Mouse (Mus musculus): ENCODE measurements at regions not wholly inside any gene's neighbourhood (a gene's known extent, or its start where the extent isn't known, plus 50 kb on each side); places are given as distances from the start of the nearest gene placed in this dataset.

DNA sequence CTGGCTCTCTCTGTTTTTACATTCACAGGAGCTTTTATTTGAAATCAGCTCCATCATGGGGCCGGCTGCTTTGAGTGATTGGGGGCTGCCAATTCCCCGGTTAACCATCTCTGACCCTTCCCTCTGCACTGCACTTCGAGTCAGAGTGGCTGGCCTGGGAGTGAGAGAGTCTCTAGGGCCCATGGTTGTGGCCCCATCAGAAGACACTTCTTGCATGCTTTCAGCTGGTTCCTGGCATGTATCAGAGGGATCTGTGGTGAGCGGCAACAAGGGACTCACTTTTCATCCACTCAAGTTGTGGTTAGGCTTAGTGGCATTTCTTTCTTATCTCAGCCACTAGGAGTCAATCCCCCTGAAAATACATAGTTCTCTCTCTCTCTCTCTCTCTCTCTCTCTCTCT lies 341.8 kb upstream of the Adgrl2 start:
- TF ChIP-seq CTCF (IDR thresholded peaks at IDR 0.05) = no peak
- POLR2A ChIA-PET = no interaction called here
- ATAC-seq (no peak), DNase-seq (ENCODE audit: low read depth, low spot score) (no peak)
- no peaks in the 10 kb centered on the region for H3K27me3 ChIP-seq
- in situ Hi-C loops (cut with MboI; ENCODE audit: low pct_unique_long_range_greater_than_20kb) = no loop called here
- CTCF ChIA-PET = interaction anchor here (0.8 to 1.0 kb wide), 3 partner anchors 8 to 17 kb away, joined by 3 read pairs; no protein-coding TSS in a partner anchor

DNA sequence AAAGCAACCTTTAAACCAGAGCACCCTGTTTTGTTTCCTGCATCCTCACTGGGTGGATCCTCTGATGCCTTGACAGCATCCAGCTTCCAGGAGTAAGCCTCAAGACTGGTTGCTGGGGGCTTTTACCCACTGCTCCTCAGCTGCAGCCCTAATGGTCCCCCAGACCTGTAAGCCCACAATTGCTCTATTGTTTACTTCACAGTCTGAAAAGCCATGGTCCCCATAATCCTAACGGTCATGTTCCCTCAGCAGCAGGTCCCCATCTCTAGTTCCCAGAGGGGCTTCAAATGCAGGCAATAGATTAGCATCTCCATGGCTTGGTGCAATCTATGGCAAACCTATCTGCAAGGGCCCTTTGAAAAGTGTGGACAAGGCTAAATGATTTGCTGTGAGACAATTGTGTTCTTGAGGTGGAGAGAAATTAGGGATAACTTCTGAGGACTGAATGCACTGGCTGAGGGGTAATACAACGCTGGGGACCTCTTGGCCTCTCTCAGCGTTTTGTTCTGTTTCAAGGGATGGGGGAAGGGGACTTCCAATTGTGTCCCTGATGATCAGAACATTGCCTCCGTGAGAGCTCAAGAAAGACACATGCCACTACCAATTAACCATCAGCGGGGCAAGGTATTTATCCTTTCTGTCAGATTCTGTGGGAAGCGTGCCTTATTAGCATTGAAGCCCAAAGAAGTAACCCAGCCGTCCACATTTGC lies 341.1 kb upstream of the Adgrl2 start:
- no peaks in the 10 kb centered on the region for H3K27me3 ChIP-seq
- DNase-seq (ENCODE audit: low read depth, low spot score) (no peak), ATAC-seq (no peak)
- CTCF ChIA-PET = interaction anchor here (0.8 to 1.1 kb wide), 4 partner anchors 8 to 18 kb away, joined by 3 read pairs; no protein-coding TSS in a partner anchor
- TF ChIP-seq CTCF (IDR thresholded peaks at IDR 0.05) = no peak
- POLR2A ChIA-PET = no interaction called here
- in situ Hi-C loops (cut with MboI; ENCODE audit: low pct_unique_long_range_greater_than_20kb) = no loop called here

DNA sequence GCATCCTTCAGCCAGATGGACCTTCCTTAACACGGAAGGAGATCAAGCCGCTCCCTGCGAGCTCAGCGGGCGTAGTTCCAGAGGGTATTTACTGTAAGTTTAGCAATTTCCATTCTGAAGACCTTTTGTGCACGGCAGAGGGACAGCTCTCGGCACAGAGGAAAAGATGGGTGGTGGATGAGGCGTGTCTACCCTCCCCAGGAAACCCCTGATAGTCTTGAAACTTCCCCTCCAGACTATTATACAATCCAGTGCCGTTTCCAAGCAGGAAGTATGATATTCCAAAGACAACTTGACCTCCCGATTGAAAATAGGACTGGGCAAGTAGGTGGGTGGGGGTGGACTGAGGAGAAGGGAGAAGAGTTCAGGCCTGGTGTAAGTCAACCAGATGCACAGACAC lies 340.4 kb upstream of the Adgrl2 start:
- no peaks in the 10 kb centered on the region for H3K27me3 ChIP-seq
- TF ChIP-seq CTCF (IDR thresholded peaks at IDR 0.05) = no peak
- CTCF ChIA-PET = interaction anchor here (1.1 kb wide), 1 partner anchor 9 kb away, joined by 3 read pairs; no protein-coding TSS in a partner anchor
- in situ Hi-C loops (cut with MboI; ENCODE audit: low pct_unique_long_range_greater_than_20kb) = no loop called here
- DNase-seq (ENCODE audit: low read depth, low spot score) = no peak
- no peak for ATAC-seq
- POLR2A ChIA-PET = no interaction called here

DNA sequence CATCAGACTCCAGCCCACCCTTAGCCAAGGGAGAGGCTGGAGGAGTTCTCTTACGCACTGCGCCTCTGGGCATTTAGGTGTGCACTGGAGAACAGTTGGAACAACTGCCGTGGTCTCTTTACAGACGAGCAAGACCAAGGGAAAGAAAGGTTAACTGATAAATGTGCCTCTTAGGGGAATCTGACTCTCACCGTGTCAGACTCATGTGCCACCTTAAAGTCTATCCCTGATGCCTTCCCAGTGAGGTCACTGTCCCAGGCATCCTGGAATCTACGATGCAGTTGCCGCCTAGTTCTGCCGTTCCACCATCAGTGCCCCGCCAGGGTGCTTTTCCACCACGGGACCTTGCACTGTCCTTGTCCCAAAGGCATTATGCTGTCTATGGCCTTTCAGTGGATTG lies 339.7 kb upstream of the Adgrl2 start:
- POLR2A ChIA-PET = no interaction called here
- in situ Hi-C loops (cut with MboI; ENCODE audit: low pct_unique_long_range_greater_than_20kb) = no loop called here
- TF ChIP-seq CTCF (IDR thresholded peaks at IDR 0.05) = no peak
- CTCF ChIA-PET = no interaction called here
- H3K27me3 ChIP-seq = no peaks in the 10 kb centered on the region
- DNase-seq (ENCODE audit: low read depth, low spot score) (no peak), ATAC-seq (no peak)

DNA sequence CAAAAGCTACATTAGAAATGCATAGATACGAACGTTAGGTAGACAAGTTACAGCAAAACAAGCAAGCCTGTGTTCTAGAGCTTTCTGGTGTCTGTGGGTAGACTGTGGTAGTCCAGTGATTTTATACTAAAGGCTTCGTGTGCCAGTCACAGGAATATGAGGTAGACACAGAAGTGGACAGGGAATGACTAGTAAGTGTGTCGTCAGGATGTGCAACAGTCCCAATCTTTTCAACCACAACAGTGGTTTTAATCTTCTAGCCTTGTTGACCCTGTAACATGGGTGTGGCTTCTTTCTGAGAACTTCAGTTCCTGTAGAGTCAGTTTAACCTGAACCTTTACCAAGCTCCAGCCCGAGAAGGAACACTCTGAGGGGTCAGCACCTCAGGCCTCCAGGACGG lies 339.3 kb upstream of the Adgrl2 start:
- CTCF ChIA-PET = no interaction called here
- POLR2A ChIA-PET = no interaction called here
- ATAC-seq (no peak), DNase-seq (ENCODE audit: low read depth, low spot score) (no peak)
- in situ Hi-C loops (cut with MboI; ENCODE audit: low pct_unique_long_range_greater_than_20kb) = no loop called here
- no peak for TF ChIP-seq CTCF (IDR thresholded peaks at IDR 0.05)
- H3K27me3 ChIP-seq = no peaks in the 10 kb centered on the region

DNA sequence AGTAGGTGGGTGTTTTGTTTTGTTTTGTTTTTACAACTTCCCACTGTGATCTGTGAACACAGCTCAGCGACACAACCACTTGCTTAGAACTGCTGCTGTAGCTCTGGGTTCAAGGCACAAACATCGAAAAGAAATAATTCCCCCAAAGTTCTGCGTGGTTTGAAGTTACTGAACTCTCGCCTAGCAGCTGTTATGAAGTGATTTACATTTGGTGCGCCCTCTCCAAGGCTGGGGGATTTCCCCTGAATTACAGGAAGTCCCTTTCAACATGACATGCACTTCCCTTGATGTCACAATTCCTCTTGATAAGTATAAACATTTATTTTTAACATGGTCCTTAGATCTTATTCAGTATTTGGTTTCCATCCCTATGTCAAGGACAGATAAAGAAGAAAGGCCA lies 336.3 kb upstream of the Adgrl2 start:
- H3K27me3 ChIP-seq = no peaks in the 10 kb centered on the region
- ChIA-PET CTCF (interaction anchor here (0.6 kb wide), 1 partner anchor 12 kb away, joined by 3 read pairs; no protein-coding TSS in a partner anchor), POLR2A (interaction anchor here (0.6 kb wide), 1 partner anchor 1393 kb away, joined by 3 read pairs; no protein-coding TSS in a partner anchor)
- ATAC-seq = no peak
- no peak for TF ChIP-seq CTCF (IDR thresholded peaks at IDR 0.05)
- in situ Hi-C loops (cut with MboI; ENCODE audit: low pct_unique_long_range_greater_than_20kb) = no loop called here
- no peak for DNase-seq (ENCODE audit: low read depth, low spot score)

DNA sequence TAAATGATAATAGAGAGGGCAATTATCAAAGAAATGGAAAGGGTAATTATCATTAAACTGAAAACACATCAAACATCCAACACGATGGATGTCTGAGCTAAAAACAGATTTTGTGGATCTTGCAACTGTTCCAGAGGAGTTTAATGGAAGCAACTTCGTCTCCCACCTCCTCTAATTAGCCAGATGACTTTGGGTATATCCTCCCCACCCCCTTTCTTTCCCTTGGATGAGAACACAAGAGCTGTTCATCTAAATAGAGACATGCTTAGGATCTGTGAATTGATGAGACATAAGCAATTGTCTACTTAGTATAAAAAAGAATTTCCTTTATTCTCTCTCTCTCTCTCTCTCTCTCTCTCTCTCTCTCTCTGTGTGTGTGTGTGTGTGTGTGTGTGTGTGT lies 333.7 kb upstream of the Adgrl2 start:
- no peak for ATAC-seq
- DNase-seq (ENCODE audit: low read depth, low spot score) = no peak
- TF ChIP-seq CTCF (IDR thresholded peaks at IDR 0.05) = no peak
- H3K27me3 ChIP-seq = no peaks in the 10 kb centered on the region
- ChIA-PET CTCF (interaction anchor here (0.8 to 1.2 kb wide), 2 partner anchors 8 to 9 kb away, joined by 3 to 6 read pairs; no protein-coding TSS in a partner anchor), POLR2A (interaction anchor here (0.8 kb wide), 1 partner anchor 30 kb away, joined by 4 read pairs; no protein-coding TSS in a partner anchor)
- in situ Hi-C loops (cut with MboI; ENCODE audit: low pct_unique_long_range_greater_than_20kb) = no loop called here

DNA sequence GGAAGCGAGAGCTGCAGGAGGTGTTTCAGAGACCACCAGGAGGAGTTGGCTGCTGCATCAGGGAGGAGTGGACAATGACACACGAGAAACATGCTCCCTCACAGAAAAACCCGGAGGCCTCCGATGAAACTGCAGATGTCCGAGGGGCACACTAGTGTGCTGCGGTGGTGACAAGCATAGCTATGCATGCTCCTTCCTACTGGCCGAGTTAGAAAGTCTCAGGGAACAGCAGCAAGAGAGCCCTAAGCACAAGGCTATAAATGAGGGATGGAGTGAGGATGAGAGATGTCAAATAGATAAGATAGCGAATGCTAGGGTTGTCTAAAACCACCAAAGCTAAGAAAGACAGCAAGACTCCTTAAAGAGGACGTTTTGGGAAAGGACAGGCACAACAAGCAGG lies 328.4 kb upstream of the Adgrl2 start:
- ChIA-PET CTCF (no interaction called here), POLR2A (no interaction called here)
- in situ Hi-C loops (cut with MboI; ENCODE audit: low pct_unique_long_range_greater_than_20kb) = no loop called here
- DNase-seq (ENCODE audit: low read depth, low spot score) = no peak
- ATAC-seq = no peak
- H3K27me3 ChIP-seq = no peaks in the 10 kb centered on the region
- TF ChIP-seq CTCF (IDR thresholded peaks at IDR 0.05) = no peak

DNA sequence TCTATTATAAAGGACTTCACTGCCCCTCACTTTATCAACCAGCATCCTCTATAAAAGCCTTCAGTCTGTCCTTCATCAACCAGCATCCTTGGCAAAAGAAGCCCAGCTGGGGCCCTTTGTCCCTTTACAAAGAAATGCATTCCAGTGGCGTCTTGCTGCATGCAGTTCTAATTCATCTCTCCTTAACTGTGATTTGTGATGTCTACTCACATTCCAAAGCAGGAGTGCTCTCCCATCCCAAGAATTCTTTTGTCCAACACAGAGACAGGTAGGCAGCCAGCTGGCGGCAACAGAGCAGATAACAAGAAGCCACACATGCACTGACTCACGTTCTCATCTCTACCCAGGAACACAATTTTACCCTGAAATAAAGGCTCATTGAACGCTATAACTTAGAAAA lies 323.9 kb upstream of the Adgrl2 start:
- no peak for ATAC-seq
- no peak for TF ChIP-seq CTCF (IDR thresholded peaks at IDR 0.05)
- ChIA-PET POLR2A (no interaction called here), CTCF (interaction anchor here (0.6 to 1.8 kb wide), 6 partner anchors 8 to 24 kb away, joined by 3 to 6 read pairs (median 3); no protein-coding TSS in a partner anchor)
- no peaks in the 10 kb centered on the region for H3K27me3 ChIP-seq
- no peak for DNase-seq (ENCODE audit: low read depth, low spot score)
- in situ Hi-C loops (cut with MboI; ENCODE audit: low pct_unique_long_range_greater_than_20kb) = no loop called here

DNA sequence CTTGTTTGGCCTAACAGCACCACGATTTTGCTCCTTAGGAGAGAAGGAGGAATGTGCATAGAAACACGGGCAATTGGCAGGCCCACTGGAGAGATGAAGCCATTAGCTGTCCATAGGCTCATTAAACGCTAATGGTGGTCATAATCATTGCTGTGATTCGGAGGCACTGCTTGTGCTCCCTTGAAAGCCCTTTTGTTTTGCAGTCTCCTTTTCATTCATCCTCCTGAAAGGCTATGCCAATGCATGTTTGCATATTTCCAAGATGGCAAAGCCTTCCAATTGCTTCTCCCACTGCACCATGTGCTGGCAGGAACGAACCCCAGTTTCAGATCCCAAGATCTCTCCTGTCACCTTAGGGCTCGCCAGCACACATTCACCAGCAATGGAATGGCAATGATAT lies 322.9 kb upstream of the Adgrl2 start:
- POLR2A ChIA-PET = no interaction called here
- in situ Hi-C loops (cut with MboI; ENCODE audit: low pct_unique_long_range_greater_than_20kb) = no loop called here
- H3K27me3 ChIP-seq = no peaks in the 10 kb centered on the region
- no peak for ATAC-seq
- CTCF ChIA-PET = no interaction called here
- no peak for TF ChIP-seq CTCF (IDR thresholded peaks at IDR 0.05)
- DNase-seq (ENCODE audit: low read depth, low spot score) = no peak

DNA sequence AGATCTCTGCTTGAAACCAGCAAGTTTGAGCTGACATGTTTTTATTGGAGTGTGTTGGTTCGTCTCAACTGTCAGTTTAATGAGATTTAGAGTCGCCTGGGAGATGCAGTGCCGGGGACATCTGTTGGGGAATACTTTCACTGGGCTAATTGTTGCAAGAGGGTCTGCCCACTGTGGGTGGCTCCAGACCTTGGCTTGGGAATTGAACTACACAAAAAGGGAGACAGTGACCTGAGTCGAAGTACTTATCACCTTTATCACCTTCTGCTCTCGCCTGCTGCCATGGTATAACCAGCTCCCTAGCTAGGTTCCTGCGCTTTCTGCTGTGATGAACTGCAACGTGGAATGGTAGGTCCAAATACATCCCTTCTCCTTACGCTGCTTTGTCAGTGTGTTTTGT lies 321.2 kb upstream of the Adgrl2 start:
- no peak for TF ChIP-seq CTCF (IDR thresholded peaks at IDR 0.05)
- no peak for DNase-seq (ENCODE audit: low read depth, low spot score)
- ATAC-seq = no peak
- in situ Hi-C loops (cut with MboI; ENCODE audit: low pct_unique_long_range_greater_than_20kb) = no loop called here
- ChIA-PET CTCF (interaction anchor here (1.1 to 2.0 kb wide), 2 partner anchors 22 to 23 kb away, joined by 3 to 5 read pairs; no protein-coding TSS in a partner anchor), POLR2A (no interaction called here)
- no peaks in the 10 kb centered on the region for H3K27me3 ChIP-seq
